Mouse (Mus musculus): ENCODE results near the gene Mad2l2.

DNA sequence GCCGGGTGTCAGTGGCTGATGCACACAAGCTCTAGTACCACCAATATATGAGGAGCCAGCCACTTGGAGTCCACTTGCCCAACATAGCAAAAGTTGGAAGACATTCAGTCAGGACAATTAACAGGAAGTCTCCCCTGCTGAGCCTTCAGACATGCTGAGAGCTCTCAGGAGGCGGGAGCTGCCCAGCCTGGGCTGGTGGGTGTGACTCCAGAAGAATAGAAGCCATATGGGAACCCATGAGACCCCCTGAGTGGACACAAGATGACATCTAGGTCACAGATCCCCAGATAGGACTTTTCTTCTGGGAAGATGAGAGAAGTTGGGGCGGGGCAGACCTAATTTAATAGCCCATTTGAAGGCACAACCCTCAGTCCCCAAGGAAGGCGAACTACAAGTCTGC, 41.0 kb upstream of the Mad2l2 start:
- TF ChIP-seq CTCF (IDR thresholded peaks at IDR 0.05; ENCODE audit: control insufficient read depth, insufficient read depth, insufficient read length) (no peak), USF1 (IDR thresholded peaks at IDR 0.05; ENCODE audit: low read depth) (no peak)
